Mouse (Mus musculus) midbrain, embryonic 11.5 days (tissue): ENCODE data around the gene Fbxl17. TPM values are rescaled to one million over a fixed set of nuclear protein-coding genes. Genes with fewer than 3 reads are reported as not detected.

Experiments
- ATAC-seq: fragments of 200-750 bp; cut with Nextera tagmentation; 2 replicates; pipeline ENCODE4 v1.8.0; 2017; ENCODE audit warnings: moderate TSS enrichment, moderate library complexity; ENCODE audit not compliant: low FRiP score
- DNase-seq: peaks from one replicate; pipeline ENCODE4 v3.0.0; 2015; ENCODE audit warnings: low spot score; ENCODE audit errors: missing footprints
- H3K27ac ChIP-seq: fragments of 300-500 bp; sonication (generic); 2 replicates; pipeline ENCODE4 v1.5.1; 2014; ENCODE audit warnings: low read depth, low read length
- H3K27me3 ChIP-seq: fragments of 300-500 bp; sonication (generic); 2 replicates; pipeline ENCODE4 v1.6.1; 2014; ENCODE audit warnings: mild to moderate bottlenecking, low read length, moderate library complexity, mixed read lengths; ENCODE audit not compliant: control insufficient read depth, insufficient read depth
- H3K36me3 ChIP-seq: fragments of 300-500 bp; sonication (generic); 2 replicates; pipeline ENCODE4 v1.6.1; 2014; ENCODE audit warnings: mild to moderate bottlenecking, low read length, moderate library complexity, mixed read lengths; ENCODE audit not compliant: control insufficient read depth, insufficient read depth
- H3K4me1 ChIP-seq: fragments of 300-500 bp; sonication (generic); 2 replicates; pipeline ENCODE4 v1.6.1; 2014; ENCODE audit warnings: low read length; ENCODE audit not compliant: control insufficient read depth, insufficient read depth
- H3K4me2 ChIP-seq: fragments of 300-500 bp; sonication (generic); 2 replicates; pipeline ENCODE4 v1.6.1; 2014; ENCODE audit warnings: mild to moderate bottlenecking, moderate library complexity
- H3K4me3 ChIP-seq: fragments of 300-500 bp; sonication (generic); 2 replicates; pipeline ENCODE4 v1.5.1; 2014; ENCODE audit warnings: low read depth, low read length
- H3K9ac ChIP-seq: fragments of 300-500 bp; sonication (generic); 2 replicates; pipeline ENCODE4 v1.6.1; 2014; ENCODE audit warnings: low read length
- H3K9me3 ChIP-seq: fragments of 300-500 bp; sonication (generic); 2 replicates; pipeline ENCODE4 v1.6.1; 2016; ENCODE audit warnings: low read length; ENCODE audit not compliant: control insufficient read depth
- WGBS: fragments of 180-500 bp; shearing (Covaris S2); extraction: QIAGEN DNeasy Blood & Tissue Kit; methylation state at CpG from one replicate; pipeline ENCODE4 v1.1.7; 2014; 5-methylcytosine and 5-hydroxymethylcytosine counted together
- polyA plus RNA-seq: library from polyadenylated mRNA; unstranded; fragments of >200 nt; fragmentation: Nextera tagmentation; extraction: Ambion mirVana; gene quantifications from 2 replicates; pipeline ENCODE4 v1.2.1, GENCODE M21; 2014

Fbxl17 gene
- polyA plus RNA-seq, 1 experiment from 2014 or later = 15.8 TPM

DNA sequence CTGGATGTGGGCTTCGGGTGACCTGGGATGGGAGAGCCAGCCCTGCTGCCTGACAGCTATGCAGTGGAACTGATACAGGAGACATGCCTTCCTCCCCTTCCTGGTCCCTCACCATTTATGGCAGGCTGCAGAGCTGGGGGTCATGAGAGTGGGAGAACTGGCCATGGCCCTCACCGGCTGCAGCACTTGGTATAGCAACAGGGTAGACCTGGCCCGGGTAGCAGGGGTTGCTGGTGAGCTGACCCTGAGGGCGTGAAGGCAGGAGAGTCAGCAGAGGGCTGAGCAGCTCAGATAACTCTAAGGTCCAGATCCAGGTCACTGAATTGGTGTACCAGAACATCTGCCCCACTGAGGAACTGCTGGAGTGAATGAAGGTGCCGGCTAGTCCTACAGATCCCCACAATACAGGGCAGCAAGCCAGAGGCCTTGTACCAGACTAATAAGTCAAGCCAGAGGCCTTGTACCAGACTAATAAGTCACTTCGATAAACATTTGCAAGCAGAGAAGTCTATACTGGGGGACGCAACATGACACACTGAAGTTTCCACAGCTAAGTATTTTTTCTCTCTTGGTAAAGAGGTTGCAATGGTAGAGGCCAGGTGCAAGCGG is 296.1 kb downstream of the Fbxl17 start:
- H3K4me3 ChIP-seq = no peak overlapping the region
- DNase-seq (no peak), ATAC-seq (no peak)
- H3K9me3 ChIP-seq = no peaks in the 10 kb centered on the region
- H3K9ac ChIP-seq = no peak overlapping the region
- no peak overlapping the region for H3K4me2 ChIP-seq
- no peak overlapping the region for H3K27ac ChIP-seq
- H3K27me3 ChIP-seq = no peaks in the 10 kb centered on the region
- no peaks in the 10 kb centered on the region for H3K36me3 ChIP-seq
- H3K4me1 ChIP-seq = no peaks in the 10 kb centered on the region
- WGBS = 86% methylated on average over 8 of the region's 8 CpGs

DNA sequence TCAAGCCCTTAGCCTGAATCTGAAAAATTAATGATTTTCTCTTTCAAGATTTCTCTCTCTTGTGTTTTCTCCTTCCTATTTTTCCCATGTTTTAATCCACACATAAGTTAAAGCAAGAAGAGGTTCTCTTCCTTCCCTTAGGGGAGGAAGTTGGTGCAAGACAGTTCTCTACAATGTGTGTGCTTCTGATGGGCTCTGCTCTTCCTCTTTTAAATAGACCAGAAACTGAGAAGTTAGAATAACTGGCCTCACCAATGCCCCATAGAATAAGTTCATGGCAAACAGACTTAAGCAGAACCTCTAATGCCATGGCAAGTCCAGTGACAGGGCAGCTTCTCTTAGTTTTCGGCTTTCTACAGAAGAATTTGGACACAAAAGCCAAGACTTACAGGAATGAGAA is 301.1 kb downstream of the Fbxl17 start:
- H3K9me3 ChIP-seq = no peaks in the 10 kb centered on the region
- ATAC-seq (no peak), DNase-seq (no peak)
- H3K4me3 ChIP-seq = no peak overlapping the region
- no peaks in the 10 kb centered on the region for H3K4me1 ChIP-seq
- H3K36me3 ChIP-seq = no peaks in the 10 kb centered on the region
- no peaks in the 10 kb centered on the region for H3K27me3 ChIP-seq
- no peak overlapping the region for H3K9ac ChIP-seq
- no peak overlapping the region for H3K27ac ChIP-seq
- no peak overlapping the region for H3K4me2 ChIP-seq
- WGBS = 91% methylated on average over 1 of the region's 1 CpGs

DNA sequence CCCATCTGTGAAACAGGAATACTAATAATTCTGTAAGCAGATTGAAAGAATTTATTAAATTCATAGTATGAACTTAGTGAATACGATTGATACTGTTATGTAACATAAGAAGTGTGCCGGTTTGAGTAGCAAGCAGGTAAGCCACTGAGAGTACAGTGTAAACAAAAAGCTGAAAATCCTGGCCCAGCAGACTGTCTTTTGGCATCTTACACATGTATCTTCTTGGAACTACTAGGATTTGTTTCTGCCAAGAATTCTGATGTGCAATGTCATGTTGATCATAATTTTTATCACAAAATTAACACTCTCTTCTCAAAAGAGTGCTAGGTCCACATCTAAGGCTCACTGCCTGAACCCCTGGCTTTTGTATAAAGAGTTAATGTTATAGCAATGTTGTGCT is 304.3 kb downstream of the Fbxl17 start:
- DNase-seq (no peak), ATAC-seq (no peak)
- Histone ChIP-seq H3K4me3 (no peak overlapping the region), H3K27me3 (no peaks in the 10 kb centered on the region), H3K9ac (no peak overlapping the region), H3K4me2 (no peak overlapping the region), H3K4me1 (no peaks in the 10 kb centered on the region), H3K36me3 (no peaks in the 10 kb centered on the region), H3K27ac (no peak overlapping the region), H3K9me3 (no peaks in the 10 kb centered on the region)
- WGBS = 94% methylated on average over 2 of the region's 2 CpGs

- Histone ChIP-seq H3K9ac (no peak overlapping the region), H3K27me3 (no peaks in the 10 kb centered on the region), H3K9me3 (no peaks in the 10 kb centered on the region), H3K4me3 (no peak overlapping the region), H3K27ac (no peak overlapping the region), H3K4me1 (no peaks in the 10 kb centered on the region), H3K36me3 (no peaks in the 10 kb centered on the region), H3K4me2 (no peak overlapping the region)
- 79% methylated on average over 7 of the region's 7 CpGs for WGBS
- no peak for ATAC-seq
- DNase-seq = no peak
Observed at GRCm38 (mm10) chr17:63193196-63193595, 306.6 kb downstream of the Fbxl17 start.

DNA sequence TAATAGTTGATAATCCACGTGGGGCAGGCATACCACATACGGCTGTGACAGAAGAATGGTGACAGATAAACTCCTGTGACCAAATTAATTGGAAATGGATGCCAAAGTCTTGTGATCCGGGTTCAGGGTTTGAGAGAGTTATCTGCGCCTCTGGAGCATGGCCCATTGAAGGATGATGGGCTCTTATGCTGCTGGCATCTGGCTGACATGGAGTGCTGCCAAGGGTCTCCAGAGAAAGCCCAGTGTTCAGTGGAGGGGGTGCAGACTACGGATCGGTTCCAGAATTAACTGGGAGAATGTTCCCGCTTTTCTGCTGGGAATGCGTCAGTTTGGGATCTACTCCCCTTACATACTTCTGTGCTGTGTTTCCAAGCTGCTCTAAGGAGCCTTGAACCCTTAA is 308.5 kb downstream of the Fbxl17 start:
- H3K4me3 ChIP-seq = no peak overlapping the region
- no peak for ATAC-seq
- no peaks in the 10 kb centered on the region for H3K9me3 ChIP-seq
- H3K4me2 ChIP-seq = no peak overlapping the region
- H3K36me3 ChIP-seq = no peaks in the 10 kb centered on the region
- DNase-seq = no peak
- WGBS = 79% methylated on average over 8 of the region's 8 CpGs
- H3K4me1 ChIP-seq = no peaks in the 10 kb centered on the region
- H3K27me3 ChIP-seq = no peaks in the 10 kb centered on the region
- no peak overlapping the region for H3K27ac ChIP-seq
- H3K9ac ChIP-seq = no peak overlapping the region

GRCm38 (mm10) chr17:63189274-63189673 is 310.5 kb downstream of the Fbxl17 start:
- Histone ChIP-seq H3K36me3 (no peaks in the 10 kb centered on the region), H3K9me3 (no peaks in the 10 kb centered on the region), H3K4me1 (peaks cover 9% of the 10 kb centered on the region; the same call in 1 of the 2 replicates), H3K9ac (no peak overlapping the region), H3K4me2 (no peak overlapping the region), H3K4me3 (no peak overlapping the region), H3K27ac (no peak overlapping the region), H3K27me3 (no peaks in the 10 kb centered on the region)
- WGBS = 92% methylated on average over 8 of the region's 8 CpGs
- ATAC-seq (no peak), DNase-seq (no peak)

DNA sequence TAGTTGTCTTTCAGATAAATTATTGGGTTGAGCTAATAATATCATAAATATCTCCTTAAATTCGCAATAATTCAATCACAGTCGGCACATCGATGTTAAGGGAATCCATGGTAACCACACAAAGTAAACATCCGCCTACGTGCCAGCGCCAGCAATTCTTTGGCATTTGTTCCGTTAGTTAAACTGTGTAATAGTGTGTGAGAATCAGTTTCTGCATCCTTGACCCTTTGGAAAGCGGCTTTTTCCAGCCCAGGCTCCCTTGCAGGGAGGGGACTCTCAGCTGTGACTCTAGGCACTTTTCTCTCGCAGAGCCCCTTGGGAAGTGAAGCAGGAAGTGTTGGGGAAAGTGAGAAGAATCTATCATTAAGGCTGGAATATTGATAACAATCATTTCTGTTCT is 314.3 kb downstream of the Fbxl17 start:
- H3K4me1 ChIP-seq = peaks cover 9% of the 10 kb centered on the region; the same call in 1 of the 2 replicates
- H3K4me2 ChIP-seq = no peak overlapping the region
- ATAC-seq (peak; percentile 79), DNase-seq (peak; percentile 85)
- no peak overlapping the region for H3K9ac ChIP-seq
- no peaks in the 10 kb centered on the region for H3K9me3 ChIP-seq
- H3K36me3 ChIP-seq = no peaks in the 10 kb centered on the region
- H3K27ac ChIP-seq = no peak overlapping the region
- 36% methylated on average over 9 of the region's 9 CpGs for WGBS
- no peaks in the 10 kb centered on the region for H3K27me3 ChIP-seq
- no peak overlapping the region for H3K4me3 ChIP-seq

- peak; percentile 73 for ATAC-seq
- Histone ChIP-seq H3K36me3 (no peaks in the 10 kb centered on the region), H3K4me2 (no peak overlapping the region), H3K4me3 (no peak overlapping the region), H3K27ac (no peak overlapping the region), H3K9me3 (no peaks in the 10 kb centered on the region), H3K4me1 (peaks cover 9% of the 10 kb centered on the region; the same call in 1 of the 2 replicates), H3K9ac (no peak overlapping the region), H3K27me3 (no peaks in the 10 kb centered on the region)
- DNase-seq = no peak
- 39% methylated on average over 10 of the region's 10 CpGs for WGBS
Observed at GRCm38 (mm10) chr17:63184844-63185504, 314.8 kb downstream of the Fbxl17 start.

GRCm38 (mm10) chr17:63183431-63183830 is 316.4 kb downstream of the Fbxl17 start:
- no peak for DNase-seq
- Histone ChIP-seq H3K9me3 (no peaks in the 10 kb centered on the region), H3K4me2 (no peak overlapping the region), H3K4me3 (no peak overlapping the region), H3K27me3 (no peaks in the 10 kb centered on the region), H3K27ac (no peak overlapping the region), H3K4me1 (peaks cover 9% of the 10 kb centered on the region; the same call in 1 of the 2 replicates), H3K9ac (no peak overlapping the region), H3K36me3 (no peaks in the 10 kb centered on the region)
- no peak for ATAC-seq
- WGBS = 74% methylated on average over 3 of the region's 3 CpGs
